Mouse (Mus musculus) left cerebral cortex, adult 2 months (tissue): ENCODE data around the gene Olfr543. TPM values are rescaled to one million over a fixed set of nuclear protein-coding genes. Genes with fewer than 3 reads are reported as not detected.
"Not testable (repeated sequence)": the region's sequence is repeated elsewhere in the genome, so short reads cannot be mapped to it uniquely, and the experiment has no call there.

ENCODE experiments used
- DNase-seq, 2 experiments: peaks; one replicate each; pipeline ENCODE4 v3.0.0; 2021 to 2022; ENCODE audit warnings: low spot score in 2 of 2, mixed read lengths in 1 of 2; ENCODE audit errors: extremely low spot score in 1 of 2
- H3K27ac ChIP-seq: fragments of 200-600 bp; 2 replicates; pipeline ENCODE4 v1.8.1; 2022
- H3K4me3 ChIP-seq: fragments of 200-600 bp; 2 replicates; pipeline ENCODE4 v1.8.1; 2022
- CTCF ChIP-seq: fragments of 200-600 bp; IDR thresholded peaks from 2 replicates; pipeline ENCODE4 v1.8.1; 2022; ENCODE audit warnings: antibody characterized with exemption, mild to moderate bottlenecking, moderate library complexity
- intact Hi-C: fragments of 180-260 bp; cut with DNase I; formaldehyde crosslinking; loops from one replicate; pipeline ENCODE4 v1.15.1; 2025
- long read RNA-seq, 2 experiments: library from polyadenylated mRNA; stranded (forward); transcript quantifications; one replicate each; pipeline ENCODE4 v2.0.0; 2021; ENCODE audit warnings: borderline mapping rate in 2 of 2
- total RNA-seq, 2 experiments: library from RNA; stranded (reverse); gene quantifications; 2 replicates each; pipeline ENCODE4 v1.2.3; 2021

The Olfr543 gene
- total RNA-seq, result not detected
- long read RNA-seq, experiment 1, result 0 reads
- long read RNA-seq, experiment 2, result 0 reads

DNA sequence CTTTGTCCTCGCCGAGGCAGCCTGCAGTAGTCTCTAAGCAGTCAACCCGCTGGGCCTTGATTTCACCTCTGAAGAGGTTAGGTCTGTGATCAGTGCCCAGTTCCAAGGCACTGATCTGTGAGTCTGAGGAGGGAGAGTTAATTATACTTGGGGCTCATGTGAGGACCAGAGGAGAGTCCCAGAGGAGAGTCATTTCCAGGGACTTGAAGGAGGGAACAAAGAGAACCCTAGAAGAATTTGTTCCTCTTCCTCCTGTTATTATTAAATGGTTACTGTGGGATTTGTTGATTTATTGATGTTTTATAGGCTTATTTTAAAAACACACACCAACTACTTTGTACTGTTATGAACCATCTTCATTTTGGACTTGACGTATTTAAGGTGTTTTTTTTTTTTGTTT lies at the start of gene Olfr543:
Olfr543 (minus strand) TSS at position 101 of the 400 bp plus-strand sequence.
- no peak for DNase-seq
- Histone ChIP-seq H3K27ac (no peak within 1 kb of the TSS), H3K4me3 (no peak within 1 kb of the TSS)
- no peak for TF ChIP-seq CTCF
- intact Hi-C loops, result no loop called here

DNA sequence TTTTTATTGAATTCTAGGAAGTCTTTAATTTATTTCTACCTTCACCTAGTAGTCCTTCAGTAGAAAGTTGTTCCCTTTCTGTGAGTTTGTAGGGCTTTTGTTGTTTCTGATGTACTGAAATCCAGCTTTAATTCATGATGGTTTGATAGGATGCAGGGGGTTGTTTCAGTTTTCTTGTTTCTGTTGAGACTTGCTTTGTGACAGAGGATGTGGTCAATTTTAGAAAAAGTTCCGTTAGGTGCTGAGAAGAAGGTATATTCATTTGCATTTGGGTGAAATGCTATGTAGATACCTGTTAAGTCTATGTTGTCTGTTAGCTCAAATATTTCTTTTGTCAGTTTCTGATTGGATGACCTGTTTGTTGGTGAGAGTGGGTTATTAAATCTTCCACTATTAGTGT lies 47.6 kb upstream of the Olfr543 start:
- TF ChIP-seq CTCF, result no peak
- intact Hi-C loops, result no loop called here
- DNase-seq, result no peak
- Histone ChIP-seq H3K4me3 (no peak overlapping the region), H3K27ac (no peak overlapping the region)

DNA sequence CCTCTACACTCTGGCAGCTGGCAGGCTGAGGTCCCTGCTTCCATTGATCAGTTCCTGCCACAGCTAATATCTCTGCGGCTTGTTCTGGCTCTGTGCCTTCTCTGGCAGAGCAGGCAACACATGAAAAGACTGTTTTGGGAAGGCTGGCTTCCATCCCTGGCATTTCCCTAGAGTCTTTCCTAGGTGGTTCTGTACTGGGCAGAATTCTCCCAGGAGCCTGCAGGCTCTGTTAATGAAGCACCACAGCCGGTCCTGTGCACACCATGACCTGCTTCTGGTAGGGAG lies 35.5 kb upstream of the Olfr543 start:
- H3K27ac ChIP-seq, result no peak overlapping the region
- no peak overlapping the region for H3K4me3 ChIP-seq
- no peak for TF ChIP-seq CTCF
- DNase-seq, result no peak
- intact Hi-C loops, result no loop called here

DNA sequence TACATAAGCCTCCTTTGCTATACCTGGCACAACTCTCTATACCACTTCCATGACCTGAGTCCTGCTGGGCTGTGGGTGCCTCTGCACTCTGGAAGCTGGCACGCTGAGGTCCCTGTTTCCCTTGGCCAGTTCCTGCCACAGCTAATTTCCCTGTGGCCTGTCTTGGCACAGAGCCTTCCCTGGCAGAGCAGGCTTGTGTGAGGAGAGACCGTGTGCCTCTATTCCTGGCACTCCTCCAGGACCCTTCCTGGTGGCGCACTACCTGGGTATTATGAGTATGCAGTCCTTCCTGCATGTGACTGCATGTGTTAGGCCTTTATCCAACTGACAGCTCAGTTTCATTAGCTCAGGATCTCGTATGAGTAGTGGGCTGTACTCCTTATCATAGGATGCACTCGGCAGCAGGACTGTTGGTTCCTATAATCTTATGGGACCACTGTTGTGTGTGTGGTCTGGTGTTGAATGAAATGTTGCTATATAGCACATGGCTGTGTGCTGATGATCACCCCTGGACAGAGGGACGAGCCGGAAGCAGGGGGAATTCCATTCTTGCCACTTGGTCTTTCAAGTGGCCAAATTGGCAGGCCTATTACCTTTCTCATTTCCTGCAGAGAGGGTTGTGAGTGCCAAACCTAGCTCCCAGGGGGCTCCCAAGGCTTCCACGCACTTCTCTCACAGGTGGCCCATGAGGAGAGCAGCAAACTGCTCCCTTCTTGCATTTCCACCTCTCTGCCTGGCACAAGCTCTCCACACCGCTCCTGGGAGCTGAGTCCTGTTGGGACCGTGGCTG lies 35.0 kb upstream of the Olfr543 start:
- no peak for TF ChIP-seq CTCF
- no peak overlapping the region for H3K27ac ChIP-seq
- DNase-seq, result no peak
- intact Hi-C loops, result no loop called here
- no peak overlapping the region for H3K4me3 ChIP-seq

DNA sequence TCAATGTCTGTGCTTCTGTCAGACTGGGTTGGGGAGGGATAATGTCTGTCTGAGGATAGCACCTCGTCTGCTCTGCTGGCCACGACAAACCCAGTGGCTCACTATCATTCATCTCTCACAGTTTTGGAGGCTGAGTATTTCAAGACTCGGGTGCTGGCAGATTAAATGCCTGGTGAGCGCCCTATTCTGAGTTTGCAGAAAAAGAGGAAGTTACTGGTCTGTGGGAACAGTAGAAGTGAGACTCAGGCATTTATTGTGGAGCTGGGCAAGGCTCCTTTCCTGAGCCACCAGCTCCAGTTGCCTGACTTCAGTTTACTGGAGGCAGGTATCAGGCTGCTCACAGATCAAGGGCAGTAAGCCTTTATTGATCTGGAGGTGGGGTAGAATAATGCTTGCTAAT lies 32.7 kb upstream of the Olfr543 start:
- no peak overlapping the region for H3K27ac ChIP-seq
- H3K4me3 ChIP-seq, result no peak overlapping the region
- DNase-seq, result no peak
- intact Hi-C loops, result loop anchor here (5.0 kb wide), 1 partner anchor 183 kb away; the partner anchor contains the start of gene Olfr557
- no peak for TF ChIP-seq CTCF

DNA sequence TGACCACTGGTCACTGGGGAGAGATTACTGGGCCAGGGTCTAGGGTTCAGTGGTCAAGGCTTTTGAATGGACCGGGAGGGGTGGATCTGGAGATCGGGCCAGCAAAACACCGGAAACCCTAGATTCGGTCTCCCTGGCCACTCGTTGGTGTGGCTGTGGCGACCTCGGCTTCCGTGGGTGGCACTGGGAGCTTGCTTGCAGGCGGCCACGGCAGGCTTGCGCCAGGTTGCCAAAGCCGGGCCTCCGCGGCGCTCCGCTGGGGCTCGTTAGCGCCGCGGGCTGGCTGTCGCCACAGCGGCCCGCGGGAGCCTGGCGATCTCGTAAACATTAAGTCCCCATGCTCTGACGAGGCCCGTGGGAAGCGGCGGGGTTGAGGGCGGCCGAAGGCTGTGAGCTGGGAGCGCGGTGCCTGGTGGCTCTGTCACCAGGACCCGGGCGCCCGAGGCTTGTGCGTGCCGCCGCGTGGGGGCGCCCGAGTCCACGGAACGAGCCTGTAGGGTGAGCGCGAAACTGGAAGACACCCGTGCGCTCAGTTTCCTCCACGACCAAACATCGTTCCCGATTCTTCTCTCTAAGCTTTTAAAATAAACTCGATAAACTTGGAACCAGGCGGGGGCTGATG lies 31.4 kb upstream of the Olfr543 start:
- Histone ChIP-seq H3K4me3 (peak overlapping the region; percentile 61), H3K27ac (peak overlapping the region; percentile 7; the same call in 1 of the 2 replicates)
- TF ChIP-seq CTCF, result peak; percentile 93
- intact Hi-C loops, result loop anchor here (1.0 to 5.0 kb wide), 6 partner anchors 123 to 1430 kb away; partner anchors contain the start of gene Olfr557
- DNase-seq, result peak; percentile 86 to 92

DNA sequence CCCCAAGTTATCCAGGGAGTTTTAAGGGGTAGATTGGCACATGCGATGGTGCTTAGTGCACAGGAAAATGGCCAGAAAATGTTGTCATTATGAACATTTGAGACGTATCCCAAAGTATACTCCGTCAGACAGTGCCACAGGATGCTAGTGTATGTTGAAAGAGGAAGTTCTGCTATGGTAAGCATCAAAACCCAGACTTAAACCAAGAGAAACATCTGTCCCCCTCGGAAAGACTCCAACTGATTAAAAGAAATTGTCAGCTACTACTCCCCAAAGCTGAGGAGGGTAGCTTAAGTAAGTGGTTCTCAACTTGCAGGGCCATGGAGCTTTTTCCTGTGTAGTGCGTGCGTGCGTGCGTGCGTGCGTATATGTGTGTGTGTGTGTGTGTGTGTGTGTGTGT lies 30.4 kb upstream of the Olfr543 start:
- H3K27ac ChIP-seq, result no peak overlapping the region
- DNase-seq, result no peak
- TF ChIP-seq CTCF, result no peak
- intact Hi-C loops, result loop anchor here (2.0 to 5.0 kb wide), 4 partner anchors 185 to 1431 kb away; partner anchors contain the start of gene Olfr557
- no peak overlapping the region for H3K4me3 ChIP-seq

DNA sequence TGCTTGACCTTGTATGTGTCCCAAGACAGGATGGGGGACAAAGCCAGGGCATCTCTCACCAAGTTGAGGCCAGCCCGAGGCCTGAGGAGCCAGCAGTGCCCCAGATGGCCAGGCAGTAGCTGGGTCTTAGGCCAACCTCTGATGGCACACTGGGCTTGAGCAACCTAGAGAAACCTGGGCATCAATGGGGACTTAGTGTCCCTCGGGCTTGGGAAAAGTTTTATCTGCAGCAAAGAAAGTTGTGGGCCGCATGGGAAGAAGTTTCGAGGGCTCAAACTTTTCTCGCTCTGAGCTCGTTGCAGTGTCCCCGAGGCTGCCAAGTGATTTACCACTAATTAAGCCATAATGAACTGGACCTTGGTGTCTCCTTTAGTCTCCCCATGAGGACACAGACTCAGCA lies 28.2 kb upstream of the Olfr543 start:
- Histone ChIP-seq H3K27ac (no peak overlapping the region), H3K4me3 (no peak overlapping the region)

DNA sequence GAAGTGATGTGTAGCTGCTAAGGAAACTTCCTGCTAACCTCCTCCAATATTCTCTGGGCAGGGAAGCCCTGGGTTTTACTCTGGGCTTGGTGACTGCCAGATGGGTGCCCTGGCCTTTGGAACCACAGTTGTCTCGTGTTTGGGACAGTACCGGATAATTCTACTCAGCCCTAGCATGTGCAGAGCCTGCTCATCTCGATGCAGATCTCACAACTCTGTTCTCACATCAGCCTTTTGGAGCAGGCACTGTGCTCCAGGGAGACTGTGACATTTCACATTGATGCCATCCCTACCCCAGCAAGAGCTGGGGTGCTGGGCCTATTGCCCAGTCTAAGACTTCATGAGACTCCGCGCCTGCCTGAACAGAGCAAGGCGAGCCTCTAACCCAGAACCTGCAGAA lies 27.2 kb upstream of the Olfr543 start:
- intact Hi-C loops, result no loop called here
- DNase-seq, result no peak
- no peak for TF ChIP-seq CTCF

More for the DNA sequence above, 28.2 kb upstream of the Olfr543 start:
- DNase-seq, result no peak
- intact Hi-C loops, result loop anchor here (5.0 kb wide), 1 partner anchor 188 kb away; the partner anchor contains the start of gene Olfr557
- no peak for TF ChIP-seq CTCF

DNA sequence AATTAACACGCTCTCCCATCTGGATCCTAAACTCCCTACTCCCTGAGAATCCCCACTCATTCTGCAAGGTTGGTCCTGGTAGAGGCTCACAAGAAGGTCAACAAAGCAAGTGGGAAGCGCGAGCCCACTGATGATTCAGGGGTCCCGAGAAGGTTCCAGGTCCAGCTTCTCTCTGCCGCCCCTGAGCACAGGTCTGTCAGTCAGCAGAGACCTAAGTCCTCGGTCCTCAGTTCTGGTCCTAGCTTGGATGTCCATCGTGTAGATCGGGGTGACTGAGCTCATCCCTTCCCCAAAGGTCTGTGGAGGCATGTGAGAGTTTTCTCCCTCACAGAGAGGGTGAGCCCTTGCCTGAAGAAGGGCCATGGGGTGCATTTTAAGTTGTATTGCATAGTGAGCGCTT lies 26.6 kb upstream of the Olfr543 start:
- TF ChIP-seq CTCF, result no peak
- intact Hi-C loops, result no loop called here
- no peak overlapping the region for H3K27ac ChIP-seq

More for the DNA sequence above, 27.2 kb upstream of the Olfr543 start:
- Histone ChIP-seq H3K27ac (no peak overlapping the region), H3K4me3 (no peak overlapping the region)

DNA sequence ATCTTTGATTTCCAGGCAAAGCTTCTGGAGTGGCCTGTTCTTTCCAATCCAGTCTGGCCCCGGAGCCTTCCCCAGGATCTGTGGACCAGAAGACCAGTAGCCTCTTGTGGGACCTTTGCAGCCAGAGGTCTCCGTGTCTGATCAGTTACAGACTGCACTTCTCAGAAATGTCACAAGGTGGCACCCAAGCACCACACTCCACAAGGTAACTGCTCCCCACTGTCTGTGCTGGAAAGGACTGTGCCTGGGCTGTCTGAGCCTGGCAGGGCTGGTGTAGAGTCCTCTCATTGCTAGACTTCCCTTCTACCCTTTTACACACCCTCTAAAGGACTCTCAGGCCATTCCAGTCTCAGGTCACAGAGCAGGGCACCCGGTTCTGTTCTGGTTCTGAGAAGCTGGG lies 25.4 kb upstream of the Olfr543 start:
- no peak overlapping the region for H3K27ac ChIP-seq
- peak; percentile 91 for TF ChIP-seq CTCF
- intact Hi-C loops, result no loop called here
- no peak overlapping the region for H3K4me3 ChIP-seq
- peak; percentile 68 to 80 for DNase-seq

More for the DNA sequence above, 26.6 kb upstream of the Olfr543 start:
- DNase-seq, result no peak
- H3K4me3 ChIP-seq, result no peak overlapping the region

DNA sequence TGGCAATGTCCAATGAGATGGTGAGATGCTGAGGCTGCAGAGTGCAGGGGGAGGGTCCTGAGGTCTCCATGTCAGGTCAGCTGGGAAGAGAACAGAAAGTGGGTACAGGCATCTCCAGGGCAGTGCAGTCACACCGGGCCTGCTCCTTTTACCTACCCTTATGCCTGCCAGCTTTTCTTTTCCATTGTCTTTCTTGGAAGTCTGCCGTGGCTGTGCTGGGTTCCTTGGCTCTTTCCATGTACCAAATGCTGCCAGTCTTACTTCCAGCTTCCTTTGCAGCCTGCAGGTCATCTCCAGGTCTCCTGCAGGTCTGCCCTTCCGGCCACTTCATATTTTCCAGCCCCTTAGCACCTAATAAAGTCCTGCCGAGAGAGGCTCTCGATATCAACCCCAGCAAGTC lies 20.5 kb upstream of the Olfr543 start:
- DNase-seq, result no peak
- intact Hi-C loops, result no loop called here
- Histone ChIP-seq H3K4me3 (no peak overlapping the region), H3K27ac (no peak overlapping the region)
- TF ChIP-seq CTCF, result no peak

DNA sequence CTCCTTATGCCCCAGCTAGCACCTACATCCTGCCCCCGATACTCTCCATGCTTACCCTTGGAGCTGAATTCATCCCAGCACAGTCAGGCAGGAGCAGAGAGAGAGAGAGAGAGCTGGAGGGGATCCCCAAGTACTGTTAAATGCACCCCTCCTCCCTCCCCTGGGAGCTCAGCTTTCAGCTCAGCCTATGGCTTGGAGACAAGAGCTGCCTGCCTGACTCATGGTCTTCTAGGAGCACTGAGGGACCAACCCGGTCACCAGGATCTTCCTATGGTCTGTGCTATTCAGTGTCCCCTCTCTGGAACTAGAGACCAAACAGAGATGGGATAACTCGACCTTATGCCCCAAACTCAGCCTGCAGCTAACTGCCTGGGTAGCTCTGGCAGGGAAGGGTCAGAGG lies 18.0 kb upstream of the Olfr543 start, which contains the start of gene Olfr545:
Olfr545 (minus strand) TSS at position 101 of the 400 bp plus-strand sequence.
- intact Hi-C loops, result no loop called here
- Histone ChIP-seq H3K27ac (no peak within 1 kb of the TSS), H3K4me3 (no peak within 1 kb of the TSS)
- DNase-seq, result no peak
- no peak for TF ChIP-seq CTCF

DNA sequence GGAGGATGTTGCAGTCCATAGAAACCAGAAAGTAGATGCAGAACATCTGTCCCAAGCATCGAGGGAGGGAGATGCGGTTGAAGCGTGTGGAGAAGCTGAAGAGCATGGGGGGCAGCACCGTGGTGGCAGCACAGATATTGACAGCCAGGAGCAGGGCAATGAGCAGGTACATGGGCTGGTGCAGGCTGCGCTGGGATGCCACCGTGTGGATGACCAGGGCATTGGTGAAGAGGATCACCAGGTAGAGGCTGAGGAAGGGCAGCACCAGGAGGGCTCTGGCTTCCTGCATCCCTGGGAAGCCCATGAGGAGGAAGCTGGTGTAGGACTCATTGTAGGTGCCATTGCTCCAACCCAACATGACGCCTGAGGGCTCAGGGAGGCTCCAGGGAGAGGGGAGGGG lies 12.9 kb upstream of the Olfr543 start:
- DNase-seq, H3K4me3 ChIP-seq, H3K27ac ChIP-seq, intact Hi-C loops: not testable (repeated sequence)
